In the genomic region with DNA sequence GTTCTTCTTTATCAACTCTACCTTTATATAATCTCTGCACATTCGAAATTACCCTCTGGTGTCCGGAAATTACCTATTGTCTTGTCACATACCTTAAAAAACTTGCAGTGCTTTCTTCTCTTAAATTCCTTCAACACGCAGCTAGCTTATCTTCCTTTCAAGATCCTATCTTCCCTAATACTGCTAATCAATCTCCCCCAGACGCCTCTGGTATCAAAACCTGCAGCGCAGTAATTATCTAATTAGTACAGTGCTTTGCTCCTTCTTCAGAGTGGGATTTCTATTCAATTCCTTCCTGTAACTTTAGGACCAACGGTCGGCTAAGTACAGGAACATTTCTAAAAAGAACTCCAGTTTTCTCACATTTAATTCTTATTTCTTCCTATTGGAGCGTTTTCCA, we compare ENCODE assay signal across 8 mouse cellular contexts. TPM values are rescaled to one million over a fixed set of nuclear protein-coding genes. Genes with fewer than 3 reads are reported as not detected.
DNase-seq lines count a peak whose midpoint lies in the region; ATAC-seq and TF ChIP-seq lines count a peak whose summit lies in the region.

No protein-coding gene starts in this region.

- no peaks in the 10 kb centered on the region for H3K27me3 ChIP-seq in heart, embryonic 10.5 days (ENCODE audit: insufficient read depth, poor library complexity, severe bottlenecking)
- no peaks in the 10 kb centered on the region for H3K27me3 ChIP-seq in E14TG2a.4 (ENCODE audit: insufficient read depth, low read length)
- no peaks in the 10 kb centered on the region for H3K27me3 ChIP-seq in forebrain, embryonic 15.5 days
- H3K27me3 ChIP-seq in liver, embryonic 14.5 days (ENCODE audit: control insufficient read depth, insufficient read depth, low read length) = no peaks in the 10 kb centered on the region

- peak; percentile 89 for TF ChIP-seq EP300 in liver, embryonic 14.5 days (IDR thresholded peaks at IDR 0.05; ENCODE audit: low read depth)

- H3K4me1 ChIP-seq in heart, embryonic 10.5 days = peaks cover 20% of the 10 kb centered on the region
- H3K4me1 ChIP-seq in E14TG2a.4 (replicated peaks; ENCODE audit: low read depth, low read length) = peaks cover 43% of the 10 kb centered on the region
- peaks cover 34% of the 10 kb centered on the region for H3K4me1 ChIP-seq in forebrain, embryonic 15.5 days
- peaks cover 11 to 18% of the 10 kb centered on the region in 2 experiments for H3K4me1 ChIP-seq in liver, embryonic 14.5 days (replicated peaks; ENCODE audit: control insufficient read depth in 2 of 2, insufficient read depth in 2 of 2, low read length in 1 of 2)

- H3K4me3 ChIP-seq in heart, embryonic 10.5 days = peak overlapping the region; percentile 96
- peak overlapping the region; percentile 98 for H3K4me3 ChIP-seq in E14TG2a.4 (replicated peaks; ENCODE audit: low read length)
- peak overlapping the region; percentile 61 for H3K4me3 ChIP-seq in forebrain, embryonic 15.5 days
- H3K4me3 ChIP-seq in liver, embryonic 14.5 days (ENCODE audit: insufficient read depth in 1 of 2, low read depth in 2 of 2, low read length in 2 of 2) = peak overlapping the region; percentile 81 to 85

- no peak for DNase-seq in heart, embryonic 10.5 days (ENCODE audit: low spot score)
- no peak for DNase-seq in heart, adult 9 months (ENCODE audit: low spot score in 2 of 2)
- DNase-seq in liver, embryonic 14.5 days (ENCODE audit: low read depth in 3 of 3, low spot score in 3 of 3) = peak; percentile 47 to 69 (median 59)
- DNase-seq in adrenal gland, adult (ENCODE audit: inconsistent age in 2 of 2, low spot score in 1 of 2) = no peak
- no peak for DNase-seq in urinary bladder, adult 2 months (ENCODE audit: low spot score)
- DNase-seq in kidney, adult 8-10 months = no peak

- peak overlapping the region; percentile 61 for H3K9ac ChIP-seq in forebrain, embryonic 15.5 days (replicated peaks)
- peak overlapping the region; percentile 87 for H3K9ac ChIP-seq in liver, embryonic 14.5 days (replicated peaks)

- H3K4me2 ChIP-seq in forebrain, embryonic 15.5 days (replicated peaks) = peak overlapping the region; percentile 52
- H3K4me2 ChIP-seq in liver, embryonic 14.5 days (ENCODE audit: low read depth) = peak overlapping the region; percentile 78

- H3K36me3 ChIP-seq in heart, embryonic 10.5 days = peaks cover 19% of the 10 kb centered on the region
- H3K36me3 ChIP-seq in E14TG2a.4 (ENCODE audit: insufficient read depth, low read length) = peaks cover 47% of the 10 kb centered on the region
- peaks cover 7% of the 10 kb centered on the region for H3K36me3 ChIP-seq in forebrain, embryonic 15.5 days
- H3K36me3 ChIP-seq in liver, embryonic 14.5 days (replicated peaks; ENCODE audit: control insufficient read depth, insufficient read depth, low read depth) = peaks cover 10% of the 10 kb centered on the region

- no peaks in the 10 kb centered on the region for H3K9me3 ChIP-seq in heart, embryonic 10.5 days
- no peaks in the 10 kb centered on the region for H3K9me3 ChIP-seq in E14TG2a.4 (ENCODE audit: low read length)
- H3K9me3 ChIP-seq in forebrain, embryonic 15.5 days = no peaks in the 10 kb centered on the region
- no peaks in the 10 kb centered on the region for H3K9me3 ChIP-seq in liver, embryonic 14.5 days (ENCODE audit: control insufficient read depth, low read length)

- no peak for ATAC-seq in forebrain, embryonic 15.5 days (replicated peaks)
- ATAC-seq in liver, embryonic 14.5 days (ENCODE audit: insufficient read depth) = no peak

- WGBS in heart, embryonic 10.5 days = 4% methylated on average over 8 of the region's 8 CpGs
- WGBS in forebrain, embryonic 15.5 days = 4% methylated on average over 8 of the region's 8 CpGs
- WGBS in liver, embryonic 14.5 days (ENCODE audit: insufficient replicate concordance) = 1% methylated on average over 8 of the region's 8 CpGs

- peak overlapping the region; percentile 99 for H3K27ac ChIP-seq in heart, embryonic 10.5 days
- H3K27ac ChIP-seq in forebrain, embryonic 15.5 days (replicated peaks) = peak overlapping the region; percentile 99
- peak overlapping the region; percentile 92 for H3K27ac ChIP-seq in liver, embryonic 14.5 days

- no peak for TF ChIP-seq CTCF in E14TG2a.4 (conservative IDR thresholded peaks at IDR 0.05; ENCODE audit: low read length)
- TF ChIP-seq CTCF in liver, embryonic 14.5 days (IDR thresholded peaks at IDR 0.05; ENCODE audit: low read depth) = no peak

RNA-seq across cellular contexts. Expression of a gene that starts 1.0 kb away (rescaled TPM):
- 40.1 and 49.2 TPM in 2 replicates for polyA plus RNA-seq in heart, embryonic 10.5 days (2016; fragmentation: Nextera tagmentation; extraction: Ambion mirVana)
- 47.4 and 48.6 TPM in 2 replicates for polyA plus RNA-seq in forebrain, embryonic 15.5 days (2015; fragmentation: Nextera tagmentation; extraction: Ambion mirVana)
- polyA plus RNA-seq in liver, embryonic 14.5 days (2012; rRNA removed) = 14.6 and 26.2 TPM in 2 replicates
- 34.5 and 37.2 TPM in 2 replicates for polyA plus RNA-seq in liver, embryonic 14.5 days (2014; fragmentation: Nextera tagmentation; extraction: Ambion mirVana)
- polyA plus RNA-seq in urinary bladder, adult 2 months (2012; rRNA removed) = 23.8 TPM in 2 replicates

RNA-seq across cellular contexts. Expression of a gene that starts 1.6 kb away (rescaled TPM):
- 14.2 and 18.9 TPM in 2 replicates for polyA plus RNA-seq in heart, embryonic 10.5 days (2016; fragmentation: Nextera tagmentation; extraction: Ambion mirVana)
- 28.7 and 29.4 TPM in 2 replicates for polyA plus RNA-seq in forebrain, embryonic 15.5 days (2015; fragmentation: Nextera tagmentation; extraction: Ambion mirVana)
- polyA plus RNA-seq in liver, embryonic 14.5 days (2012; rRNA removed) = 9.0 and 11.7 TPM in 2 replicates
- polyA plus RNA-seq in liver, embryonic 14.5 days (2014; fragmentation: Nextera tagmentation; extraction: Ambion mirVana) = 8.5 and 8.9 TPM in 2 replicates
- 22.2 and 26.3 TPM in 2 replicates for polyA plus RNA-seq in urinary bladder, adult 2 months (2012; rRNA removed)

Comparison
In these comparisons a context has a peak if more than half of its experiments do, and no peak if none do; other contexts are left out.
1. DNase-seq: peak in liver, embryonic 14.5 days (3 of 3); none in heart, embryonic 10.5 days (single experiment), heart, adult 9 months (0 of 2), adrenal gland, adult (0 of 2), urinary bladder, adult 2 months (single experiment) and kidney, adult 8-10 months (0 of 2).
2. Peak in every context shown above with its lines, with median percentiles within 50 percentile points of each other: H3K27ac ChIP-seq and H3K4me3 ChIP-seq.